Mouse (Mus musculus) layer of hippocampus, adult 2 months (tissue): ENCODE results near the gene Jaml. TPM values are rescaled to one million over a fixed set of nuclear protein-coding genes. Genes with fewer than 3 reads are reported as not detected.

Source experiments
- DNase-seq, 2 experiments: peaks; one replicate each; pipeline ENCODE4 v3.0.0; 2022; ENCODE audit warnings: low spot score in 2 of 2
- H3K27ac ChIP-seq: fragments of 200-600 bp; 2 replicates; pipeline ENCODE4 v1.8.1; 2022
- H3K4me3 ChIP-seq: fragments of 200-600 bp; 2 replicates; pipeline ENCODE4 v1.8.1; 2022; ENCODE audit warnings: mild to moderate bottlenecking
- CTCF ChIP-seq: fragments of 200-600 bp; conservative IDR thresholded peaks from 2 replicates; pipeline ENCODE4 v1.8.1; 2022; ENCODE audit warnings: antibody characterized with exemption, mild to moderate bottlenecking, moderate library complexity
- total RNA-seq, 2 experiments: library from RNA; stranded (reverse); gene quantifications; 2 replicates each; pipeline ENCODE4 v1.2.3; 2021

Gene Jaml
- total RNA-seq, 2 experiments from 2014 or later, result 1.3 TPM; not detected in 1

GRCm38 (mm10) chr9:45050301-45050700 lies 28.7 kb upstream of the Jaml start:
- Histone ChIP-seq H3K4me3 (no peak overlapping the region), H3K27ac (no peak overlapping the region)
- TF ChIP-seq CTCF, result no peak
- no peak for DNase-seq

GRCm38 (mm10) chr9:45055082-45055713 lies 23.8 kb upstream of the Jaml start, which contains the start of gene Mpzl3:
Gene Mpzl3 (plus strand): TSS chr9:45055186.
- TF ChIP-seq CTCF, result no peak
- H3K27ac ChIP-seq, result peak within 1 kb of the TSS; percentile 97
- DNase-seq, result peak; percentile 82 to 88
- H3K4me3 ChIP-seq, result peak within 1 kb of the TSS; percentile 81

- DNase-seq, result no peak
Measured at GRCm38 (mm10) chr9:45058304-45058940, 20.6 kb upstream of the Jaml start.

GRCm38 (mm10) chr9:45060151-45060550 lies 18.8 kb upstream of the Jaml start:
- no peak for TF ChIP-seq CTCF
- no peak for DNase-seq
- no peak overlapping the region for H3K27ac ChIP-seq
- no peak overlapping the region for H3K4me3 ChIP-seq

More at GRCm38 (mm10) chr9:45058304-45058940, 20.6 kb upstream of the Jaml start:
- peak overlapping the region; percentile 43; the same call in 1 of the 2 replicates for H3K27ac ChIP-seq
- no peak for TF ChIP-seq CTCF
- no peak overlapping the region for H3K4me3 ChIP-seq

GRCm38 (mm10) chr9:45062677-45063076 lies 16.3 kb upstream of the Jaml start:
- TF ChIP-seq CTCF, result no peak
- Histone ChIP-seq H3K4me3 (no peak overlapping the region), H3K27ac (no peak overlapping the region)
- DNase-seq, result no peak

GRCm38 (mm10) chr9:45064421-45064820 lies 14.6 kb upstream of the Jaml start:
- no peak overlapping the region for H3K27ac ChIP-seq
- H3K4me3 ChIP-seq, result no peak overlapping the region
- DNase-seq, result no peak
- TF ChIP-seq CTCF, result no peak

GRCm38 (mm10) chr9:45066735-45067134 lies 12.2 kb upstream of the Jaml start:
- DNase-seq, result no peak
- TF ChIP-seq CTCF, result no peak

GRCm38 (mm10) chr9:45071800-45072199 lies 7.2 kb upstream of the Jaml start:
- TF ChIP-seq CTCF, result no peak
- DNase-seq, result no peak
- no peak overlapping the region for H3K4me3 ChIP-seq
- H3K27ac ChIP-seq, result no peak overlapping the region

More at GRCm38 (mm10) chr9:45066735-45067134, 12.2 kb upstream of the Jaml start:
- Histone ChIP-seq H3K27ac (no peak overlapping the region), H3K4me3 (no peak overlapping the region)

GRCm38 (mm10) chr9:45077859-45078258 lies 1.1 kb upstream of the Jaml start:
- no peak overlapping the region for H3K27ac ChIP-seq
- DNase-seq, result no peak
- TF ChIP-seq CTCF, result no peak
- H3K4me3 ChIP-seq, result no peak overlapping the region

- Histone ChIP-seq H3K4me3 (no peak overlapping the region), H3K27ac (no peak overlapping the region)
- TF ChIP-seq CTCF, result no peak
- no peak for DNase-seq
Measured at GRCm38 (mm10) chr9:45083132-45083531, 4.1 kb downstream of the Jaml start.

GRCm38 (mm10) chr9:45084556-45084955 lies 5.6 kb downstream of the Jaml start:
- Histone ChIP-seq H3K27ac (no peak overlapping the region), H3K4me3 (no peak overlapping the region)
- TF ChIP-seq CTCF, result no peak
- DNase-seq, result no peak

- Histone ChIP-seq H3K4me3 (no peak overlapping the region), H3K27ac (no peak overlapping the region)
- no peak for DNase-seq
- no peak for TF ChIP-seq CTCF
Measured at GRCm38 (mm10) chr9:45085741-45086690, 7.0 kb downstream of the Jaml start.

- no peak overlapping the region for H3K27ac ChIP-seq
Measured at GRCm38 (mm10) chr9:45088040-45088439, 9.1 kb downstream of the Jaml start.

More at GRCm38 (mm10) chr9:45088040-45088439, 9.1 kb downstream of the Jaml start:
- no peak for DNase-seq
- TF ChIP-seq CTCF, result no peak
- H3K4me3 ChIP-seq, result no peak overlapping the region
